Mouse (Mus musculus) cerebellum, postnatal 36 days (tissue): ENCODE data around the gene Sh3bp5l.
"Not testable (repeated sequence)": the region's sequence is repeated elsewhere in the genome, so short reads cannot be mapped to it uniquely, and the experiment has no call there.

Experiments
- DNase-seq, 2 experiments: peaks; one replicate each; pipeline ENCODE4 v3.0.0; 2021 to 2022; ENCODE audit warnings: mixed read lengths in 2 of 2

The Sh3bp5l gene

GRCm38 (mm10) chr11:58330276-58331148 is at the start of gene Sh3bp5l, which contains the start of gene Zfp672:
TSS of gene Sh3bp5l (plus strand) at chr11:58330724.
TSS of gene Zfp672 (minus strand) at chr11:58330339.
- peak; percentile 84 to 89 for DNase-seq

- DNase-seq: no peak
Observed at GRCm38 (mm10) chr11:58281970-58282496, 48.5 kb upstream of the Sh3bp5l start.

DNA sequence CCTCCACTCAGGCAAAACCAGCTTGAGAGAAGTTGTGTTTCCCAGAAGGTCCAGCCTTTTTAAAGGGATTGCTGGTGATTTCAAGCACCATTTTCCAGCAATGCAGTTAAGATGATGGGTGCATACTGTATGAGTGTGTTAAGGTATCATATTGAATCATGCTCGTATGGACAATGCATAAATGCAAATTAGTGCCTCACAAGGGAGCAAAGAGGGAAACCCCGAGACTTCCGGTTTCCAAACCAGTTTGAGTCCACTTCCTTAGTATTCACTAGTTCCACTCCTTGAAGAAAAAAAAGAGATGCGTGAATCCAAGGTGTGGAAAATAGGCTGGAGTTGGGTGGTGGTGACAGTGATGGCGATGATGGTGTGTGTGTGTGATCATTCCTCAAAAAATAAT is 48.0 kb upstream of the Sh3bp5l start:
- no peak for DNase-seq

GRCm38 (mm10) chr11:58289992-58290682 is 40.4 kb upstream of the Sh3bp5l start:
- no peak for DNase-seq

GRCm38 (mm10) chr11:58290812-58291211 is 39.7 kb upstream of the Sh3bp5l start:
- no peak for DNase-seq

GRCm38 (mm10) chr11:58292791-58293190 is 37.7 kb upstream of the Sh3bp5l start:
- DNase-seq: no peak

- no peak for DNase-seq
Observed at GRCm38 (mm10) chr11:58297396-58297795, 33.1 kb upstream of the Sh3bp5l start.

DNA sequence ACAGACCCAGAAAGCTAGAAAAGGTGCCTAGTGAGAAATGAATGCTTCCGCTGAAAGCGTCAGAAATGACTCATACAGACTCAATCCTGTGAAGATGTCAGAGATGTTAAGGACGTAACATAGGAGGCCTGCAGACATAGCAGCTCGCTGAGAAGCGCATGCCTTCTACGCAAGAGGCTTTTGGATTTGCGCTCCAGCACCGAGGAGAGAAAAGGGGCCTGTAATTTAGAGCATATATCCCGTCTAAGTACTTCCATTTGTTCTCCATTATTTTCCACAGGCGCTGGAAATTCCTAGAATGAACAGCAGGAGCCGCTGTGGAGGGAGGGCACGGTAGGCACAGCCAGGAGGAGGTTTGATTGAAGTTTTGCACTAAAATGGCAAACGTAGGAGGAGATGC is 29.5 kb upstream of the Sh3bp5l start:
- peak; percentile 67 to 74 for DNase-seq

DNA sequence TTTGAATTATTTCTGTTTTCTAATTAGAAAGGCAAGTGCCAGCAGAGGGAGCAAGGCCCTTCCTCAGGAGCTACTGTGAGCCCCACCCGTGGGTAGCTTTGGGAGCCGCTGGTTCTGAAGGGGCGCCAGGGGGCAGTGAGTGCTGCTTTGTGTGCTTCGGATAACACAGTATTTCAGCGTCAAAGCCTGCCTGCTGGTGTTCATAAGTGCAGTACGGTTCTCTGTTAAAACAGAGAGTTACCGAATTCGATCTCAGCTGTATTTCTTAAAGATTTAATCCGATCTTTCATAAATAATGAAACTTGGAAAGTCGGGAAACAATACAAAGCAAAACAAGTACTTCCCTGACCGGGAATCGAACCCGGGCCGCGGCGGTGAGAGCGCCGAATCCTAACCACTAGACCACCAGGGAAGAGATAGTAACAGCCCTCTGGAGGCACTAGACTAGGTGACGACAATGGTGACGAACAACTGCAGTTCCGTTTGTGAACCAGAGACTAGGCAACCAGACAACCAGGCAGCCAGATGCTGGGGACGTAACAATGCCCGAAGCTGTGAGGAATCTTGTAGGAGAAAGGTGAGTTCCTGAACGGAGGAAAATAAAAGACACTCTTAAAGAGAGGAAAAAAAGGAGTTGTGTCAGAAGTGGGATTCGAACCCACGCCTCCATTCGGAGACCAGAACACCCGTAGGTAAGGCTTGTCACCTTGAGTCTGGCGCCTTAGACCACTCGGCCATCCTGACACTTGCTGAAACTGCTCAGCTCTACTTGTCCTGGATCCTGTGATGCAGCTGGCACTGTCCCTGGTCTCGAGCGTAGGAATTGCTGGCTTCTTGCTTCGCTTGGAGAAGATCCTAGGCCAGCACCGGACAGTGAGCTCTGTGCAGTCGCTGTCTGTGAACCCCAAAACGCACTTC is 28.4 kb upstream of the Sh3bp5l start:
- DNase-seq: peak; percentile 96 to 100

DNA sequence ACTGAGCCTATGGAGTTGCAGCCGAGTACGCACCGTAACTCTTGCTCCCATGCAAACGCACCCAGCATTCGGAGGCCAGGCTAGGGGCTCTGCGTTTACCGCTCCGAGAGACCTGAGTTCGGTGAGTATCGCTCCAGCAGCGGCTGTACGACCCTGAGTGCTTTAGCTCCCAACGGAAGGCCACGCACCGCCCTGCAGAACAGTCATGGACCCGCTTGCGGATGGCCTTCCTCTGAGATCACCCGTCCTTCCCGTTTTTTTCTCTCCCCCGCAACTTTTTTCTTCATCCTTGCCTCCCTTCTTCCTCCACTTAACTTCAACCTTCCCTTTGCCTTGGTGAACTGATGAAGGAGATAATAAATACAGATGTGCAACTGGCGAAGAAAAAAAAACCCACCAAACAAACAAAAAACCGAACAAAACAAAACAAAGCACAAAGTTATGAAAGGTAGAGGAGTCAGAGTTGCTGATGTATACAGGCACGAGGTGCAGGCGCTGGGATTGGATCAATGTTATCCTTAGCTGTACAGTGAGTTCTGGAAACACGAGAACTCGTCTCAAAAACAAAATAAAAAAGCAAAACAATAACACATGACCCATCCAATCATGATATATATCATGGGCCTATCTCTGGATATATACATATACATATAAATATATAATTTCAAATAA is 27.6 kb upstream of the Sh3bp5l start:
- DNase-seq: no peak

- no peak for DNase-seq
Observed at GRCm38 (mm10) chr11:58303594-58303993, 26.9 kb upstream of the Sh3bp5l start.

GRCm38 (mm10) chr11:58305299-58305698 is 25.2 kb upstream of the Sh3bp5l start:
- not testable (repeated sequence) for DNase-seq

DNA sequence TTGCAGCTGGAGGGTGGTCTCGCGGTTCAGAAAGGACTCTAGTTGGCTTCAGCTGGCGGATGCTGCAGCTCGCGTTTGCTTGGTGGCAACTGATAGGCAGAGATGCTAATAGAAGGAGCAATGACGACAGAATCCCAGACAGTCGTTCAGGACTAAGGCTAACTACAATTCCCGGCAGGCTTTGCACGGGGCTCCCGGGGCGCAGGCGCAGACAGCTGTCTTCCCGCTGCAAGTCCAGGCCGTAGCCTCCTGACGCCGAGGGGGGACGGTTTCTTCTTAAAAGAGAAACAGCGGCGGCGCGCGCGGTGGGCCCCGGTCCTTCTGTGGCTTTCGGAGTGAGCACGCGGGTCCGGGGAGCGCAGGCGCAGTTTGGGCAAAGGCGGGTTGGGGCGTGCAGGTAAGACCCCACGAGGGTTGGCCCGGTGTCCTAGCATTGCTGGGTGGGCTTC is 23.6 kb upstream of the Sh3bp5l start, which contains the start of gene Zfp692:
TSS of gene Zfp692 (plus strand) at position 210 of the 449 bp plus-strand sequence.
- DNase-seq: peak; percentile 95 to 98

- DNase-seq: peak; percentile 44 to 52
Observed at GRCm38 (mm10) chr11:58307411-58308080, 23.0 kb upstream of the Sh3bp5l start.

DNA sequence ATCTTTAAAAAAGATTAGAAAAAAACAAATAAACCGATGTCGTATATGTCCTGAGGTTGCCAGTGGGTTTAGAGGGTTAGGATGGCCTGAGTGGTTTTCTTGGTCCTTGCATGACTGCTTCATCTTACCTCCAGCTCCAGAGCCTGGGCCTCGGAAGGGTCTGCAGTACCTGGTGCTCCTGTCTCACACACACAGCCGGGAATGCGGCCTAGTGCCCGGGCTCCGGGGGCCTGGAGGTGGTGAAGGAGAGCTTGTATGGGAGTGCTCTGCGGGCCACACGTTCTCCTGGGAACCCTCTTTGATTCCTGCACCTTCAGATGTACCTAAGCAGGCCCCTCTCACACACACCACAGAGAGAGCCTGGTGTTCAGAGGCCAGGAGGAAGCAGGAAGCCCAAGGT is 21.9 kb upstream of the Sh3bp5l start:
- no peak for DNase-seq

- no peak for DNase-seq
Observed at GRCm38 (mm10) chr11:58314069-58314468, 16.5 kb upstream of the Sh3bp5l start.

GRCm38 (mm10) chr11:58315536-58316168 is 14.9 kb upstream of the Sh3bp5l start:
- no peak for DNase-seq

DNA sequence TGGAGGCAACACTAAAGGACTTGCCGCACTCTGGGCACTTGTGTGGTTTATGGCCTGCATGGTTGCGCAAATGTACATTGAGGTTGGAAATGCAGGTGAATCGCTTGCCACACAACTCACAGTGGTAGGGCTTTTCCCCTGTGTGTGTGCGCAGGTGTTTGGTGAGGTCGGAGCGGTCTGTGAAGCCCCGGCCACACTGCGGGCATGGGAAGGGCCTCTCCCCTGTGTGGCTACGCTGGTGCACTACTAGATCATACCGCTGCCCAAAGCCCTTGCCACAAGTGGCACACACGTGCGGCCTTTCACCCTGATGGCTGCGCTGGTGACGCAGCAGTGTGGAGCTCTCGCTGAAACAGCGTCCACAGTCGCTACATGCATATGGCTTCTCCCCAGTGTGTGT is 14.2 kb upstream of the Sh3bp5l start:
- no peak for DNase-seq

- no peak for DNase-seq
Observed at GRCm38 (mm10) chr11:58316768-58317390, 13.6 kb upstream of the Sh3bp5l start.
